Mouse (Mus musculus) frontal cortex, postnatal 25 days (tissue): ENCODE data around the gene Cysrt1.

ENCODE experiments used
- DNase-seq, 2 experiments: peaks; one replicate each; pipeline ENCODE4 v3.0.0; 2022; ENCODE audit warnings: low spot score in 2 of 2

Gene Cysrt1

DNA sequence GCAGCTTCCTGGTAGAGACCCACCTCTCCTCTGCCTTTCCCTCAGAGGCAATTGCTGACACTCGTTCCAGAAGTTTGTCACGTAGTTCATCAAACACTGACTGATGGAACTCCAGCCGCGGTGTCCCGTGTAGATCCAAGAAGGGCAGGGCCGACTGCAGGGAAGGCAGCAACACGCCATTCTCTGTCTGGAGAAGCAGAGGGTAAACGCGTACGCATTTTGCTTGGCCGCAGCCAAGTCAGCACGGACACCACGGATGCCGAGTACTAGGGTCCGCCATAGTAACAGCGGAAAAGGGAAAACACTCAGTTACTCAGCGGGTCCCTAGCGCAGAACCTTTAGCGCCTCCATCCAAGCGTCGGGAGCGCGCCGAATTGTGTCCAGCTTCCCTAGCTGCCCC lies 31.6 kb downstream of the Cysrt1 start:
- DNase-seq, result no peak

DNA sequence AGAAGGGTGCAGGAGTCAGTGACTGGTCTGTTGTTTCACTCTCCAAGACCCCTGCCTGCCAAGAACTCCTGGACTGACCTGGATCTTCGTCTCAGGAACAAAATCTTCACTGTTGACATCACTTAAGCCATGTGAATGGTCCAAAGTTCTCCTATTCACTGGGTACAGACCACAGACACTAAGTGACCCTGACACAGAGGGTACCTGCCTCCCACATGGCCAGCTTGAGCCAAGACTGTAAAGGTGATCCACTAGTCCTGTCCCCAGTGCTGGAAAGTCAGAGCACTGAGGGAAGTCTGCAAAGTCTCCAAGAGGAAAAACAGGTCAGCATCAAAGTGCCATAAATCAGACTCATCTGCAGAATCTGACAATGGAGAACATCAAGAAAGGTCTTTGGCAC lies 34.7 kb downstream of the Cysrt1 start:
- no peak for DNase-seq

DNA sequence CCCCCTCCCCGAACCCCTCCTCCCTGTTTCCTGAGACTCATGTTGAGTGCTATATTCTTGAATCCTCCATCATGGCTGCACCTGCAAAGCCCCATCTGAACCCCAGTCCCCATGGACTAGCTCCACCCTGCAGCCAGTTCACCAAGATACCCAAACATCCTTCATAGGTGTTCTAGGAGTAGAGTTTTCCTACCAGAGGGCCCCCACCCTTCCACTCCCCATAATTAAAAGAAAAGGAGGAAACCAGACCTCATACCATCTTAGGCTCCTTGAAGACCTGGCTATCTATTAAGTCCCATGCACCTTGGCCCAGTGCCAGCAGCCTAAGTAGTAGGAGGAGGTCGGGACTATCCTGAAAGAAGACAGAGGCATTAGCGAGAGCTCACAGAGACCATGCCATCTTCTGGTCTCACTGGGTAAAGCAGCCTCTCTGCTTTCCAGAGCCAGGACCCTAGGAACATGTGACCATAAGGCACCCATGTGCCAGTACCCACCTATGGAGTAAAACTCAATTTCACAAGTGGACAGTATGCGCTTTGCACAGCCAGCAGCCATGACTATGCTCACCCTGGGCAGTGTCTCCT lies 38.5 kb downstream of the Cysrt1 start:
- DNase-seq, result no peak

DNA sequence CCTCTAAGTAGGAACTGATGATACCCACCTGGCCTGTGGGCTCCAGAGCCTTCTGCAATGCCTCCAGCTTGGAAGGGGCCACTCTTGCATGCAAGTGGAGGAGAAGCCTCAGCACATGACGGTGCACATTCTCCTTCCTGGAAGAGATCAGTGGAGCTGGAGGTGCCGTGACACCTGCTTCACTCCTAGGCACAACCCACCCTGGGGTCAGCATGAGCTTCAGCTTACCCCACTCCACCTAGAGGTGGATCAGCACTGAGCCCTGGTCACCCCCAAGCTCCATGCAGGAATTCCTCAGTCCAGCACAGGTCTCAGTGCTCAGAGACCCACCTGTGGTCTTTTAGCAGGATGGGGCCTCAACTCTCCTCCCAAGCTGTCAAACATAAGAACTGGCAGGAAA lies 41.6 kb downstream of the Cysrt1 start:
- DNase-seq, result no peak

DNA sequence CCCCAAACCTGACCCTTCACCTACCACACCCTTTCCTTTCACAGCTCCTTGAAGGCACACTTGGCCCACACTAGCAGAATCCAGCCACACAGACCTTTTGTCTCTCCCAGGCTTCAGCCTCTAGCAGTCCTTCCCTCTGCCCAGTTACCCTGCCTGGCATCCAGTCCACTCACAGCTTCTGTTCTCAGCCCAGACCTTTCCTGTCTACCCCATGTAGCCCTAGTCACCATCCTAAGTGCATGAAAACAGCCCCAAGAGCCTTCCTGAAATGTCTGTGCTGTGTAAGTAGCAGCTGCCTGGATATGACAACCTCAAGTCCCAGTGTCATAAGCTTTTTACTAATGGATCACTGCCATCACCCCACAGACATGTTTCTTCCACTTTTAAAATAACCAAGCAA lies 44.3 kb downstream of the Cysrt1 start:
- no peak for DNase-seq

DNA sequence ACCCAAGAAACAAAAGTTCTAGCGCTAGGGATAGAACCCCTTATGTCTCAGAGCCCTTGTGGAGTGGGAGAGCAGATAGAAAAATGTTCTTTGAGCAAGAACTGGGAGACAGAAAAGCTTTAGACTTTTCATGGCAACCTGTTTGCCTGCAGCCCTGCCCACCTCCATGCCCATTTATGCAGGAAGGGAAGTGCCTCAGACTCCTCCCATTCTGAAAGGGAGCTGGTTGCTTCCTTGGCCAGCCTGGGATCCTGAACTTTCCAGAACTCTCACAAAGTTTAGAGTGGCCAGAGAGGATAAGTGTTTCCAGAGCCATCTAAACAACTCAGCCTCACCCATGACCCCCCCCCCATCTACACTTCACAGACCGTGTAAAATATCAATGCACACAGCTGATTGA lies 45.1 kb downstream of the Cysrt1 start:
- no peak for DNase-seq

DNA sequence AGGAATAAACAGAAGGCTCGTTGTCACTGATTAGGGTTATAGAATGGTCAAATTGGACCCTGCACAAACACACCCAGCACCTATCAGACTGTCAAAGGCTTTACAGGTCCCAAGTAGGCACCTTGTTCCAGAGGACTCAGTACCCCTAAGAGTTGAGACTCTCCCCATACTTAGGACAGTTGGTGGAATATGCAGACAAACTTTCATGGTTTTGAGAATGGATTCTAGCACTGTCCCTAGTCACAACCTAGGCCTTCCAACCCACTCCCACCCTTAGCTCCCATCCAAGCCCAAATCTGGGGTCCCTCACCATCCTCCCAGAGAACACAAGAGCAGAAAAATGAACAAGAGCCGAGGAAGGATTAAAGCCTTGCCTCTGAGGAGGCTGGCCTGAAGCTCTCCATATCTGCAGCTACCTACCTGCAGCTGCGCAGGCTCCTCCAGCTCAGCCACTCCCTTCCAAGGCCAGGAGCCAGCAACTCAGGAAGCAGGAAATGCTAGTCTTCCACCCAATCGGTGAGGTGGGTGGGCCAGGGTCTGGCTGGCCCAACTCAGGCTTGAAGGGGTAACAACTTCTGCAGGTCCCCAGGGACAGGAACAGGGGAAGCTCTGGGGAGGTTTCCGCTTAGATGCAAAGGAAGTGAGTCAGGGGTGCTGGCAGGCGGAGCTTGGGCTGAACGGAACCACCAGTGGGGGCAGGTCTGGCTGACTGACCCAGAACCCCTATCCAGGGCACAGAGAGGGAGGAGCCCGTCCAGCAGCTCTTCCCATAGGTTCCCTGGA lies 45.9 kb downstream of the Cysrt1 start, which contains the start of gene Tor4a:
Gene Tor4a, minus strand, starts transcription at position 715 of the 783 bp plus-strand sequence.
- no peak for DNase-seq

DNA sequence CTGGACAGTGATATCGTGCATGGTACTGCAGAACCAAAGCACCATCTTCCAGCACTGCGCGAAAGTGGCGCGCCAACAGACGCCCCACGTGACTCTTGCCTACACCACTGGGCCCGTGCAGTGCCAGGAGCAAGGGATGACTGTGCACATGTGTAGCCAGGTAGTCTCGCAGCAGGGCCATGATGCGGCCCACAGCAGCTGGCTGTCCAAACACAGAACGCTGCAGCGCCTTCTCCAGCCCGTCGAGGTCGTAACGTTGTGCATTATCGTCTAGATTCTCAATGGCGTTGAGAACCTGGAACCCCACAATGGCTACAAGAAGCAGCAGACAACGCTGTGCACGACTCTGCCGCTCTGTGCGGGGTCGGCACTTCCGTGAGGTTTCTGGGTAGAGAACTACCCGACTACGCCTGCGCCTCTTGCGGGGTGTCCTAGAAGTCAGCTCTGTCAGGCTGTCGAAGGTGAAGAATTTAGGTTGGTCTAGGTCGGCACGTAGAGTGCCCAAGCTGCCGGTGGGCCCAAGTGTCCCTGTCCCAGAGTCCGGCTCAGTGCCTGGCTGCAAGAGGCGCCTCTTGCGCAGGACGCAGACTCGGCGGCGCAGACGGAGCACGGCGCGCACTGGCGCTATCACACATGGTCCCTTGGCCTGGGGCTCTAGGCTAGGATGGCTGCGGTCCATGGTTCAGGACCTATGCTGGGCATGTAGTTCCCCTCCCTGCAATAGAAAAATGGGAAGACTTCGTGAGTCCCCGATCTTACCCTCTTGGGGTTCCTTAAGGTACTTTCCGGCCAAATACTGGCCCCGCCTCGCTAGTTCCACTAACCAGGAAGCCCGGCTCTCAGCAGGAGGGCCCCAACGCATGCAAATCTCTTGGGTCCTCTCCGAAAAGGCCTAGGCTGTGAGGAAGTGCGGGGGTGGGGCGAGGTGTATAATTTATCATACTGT lies 46.8 kb downstream of the Cysrt1 start:
- no peak for DNase-seq

DNA sequence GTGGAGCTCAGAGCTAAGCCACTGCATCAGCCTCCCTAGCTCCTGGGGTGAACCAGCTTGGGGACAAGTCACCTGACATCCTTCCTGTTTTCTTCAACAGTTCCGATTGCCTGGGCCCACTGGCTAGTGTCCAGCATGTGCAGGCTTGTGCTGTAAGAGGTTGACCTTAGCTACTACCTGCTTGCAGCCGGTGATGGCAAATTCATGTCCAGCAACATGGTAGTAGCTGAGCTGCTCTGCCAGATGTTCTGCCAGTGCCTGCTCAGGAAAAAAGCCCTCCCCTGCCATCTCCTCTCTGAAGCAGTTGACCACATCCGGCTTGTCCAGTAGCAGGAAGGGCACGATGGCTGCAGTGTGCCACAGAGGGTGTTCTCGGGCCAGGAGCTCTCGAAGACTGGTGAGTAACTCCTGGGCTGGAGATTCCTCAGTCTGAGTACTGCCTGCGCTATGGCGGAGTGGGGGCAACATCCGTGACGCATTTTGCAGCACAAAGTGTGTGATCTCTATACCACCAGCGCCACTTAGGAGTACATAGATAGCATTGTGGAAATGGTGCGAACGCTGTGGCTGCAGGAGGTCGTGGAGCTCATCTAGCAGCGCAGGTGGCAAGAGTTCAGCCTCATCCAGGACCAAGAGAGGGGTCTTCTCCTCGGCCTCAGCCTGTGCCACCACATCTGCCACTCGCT lies 47.6 kb downstream of the Cysrt1 start:
- no peak for DNase-seq

DNA sequence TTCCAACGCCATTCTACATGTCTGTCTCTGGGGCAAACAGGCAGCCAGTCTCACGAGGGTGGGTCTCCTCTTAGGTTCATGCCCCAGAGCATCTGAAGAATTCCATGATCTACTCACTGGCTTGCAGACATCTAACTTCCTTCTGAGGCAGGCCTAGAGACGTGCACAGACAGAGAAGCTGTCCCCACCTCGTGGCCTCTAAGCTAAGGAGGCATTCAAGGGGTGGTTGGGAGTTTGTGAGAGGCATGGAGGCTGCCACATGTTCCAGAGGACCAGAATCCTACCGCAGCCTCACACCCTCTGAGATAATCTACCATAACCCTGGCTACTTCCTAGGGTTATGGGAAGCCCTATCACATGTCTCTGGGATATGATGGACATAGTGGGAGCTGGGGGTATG lies 48.2 kb downstream of the Cysrt1 start:
- DNase-seq, result no peak

DNA sequence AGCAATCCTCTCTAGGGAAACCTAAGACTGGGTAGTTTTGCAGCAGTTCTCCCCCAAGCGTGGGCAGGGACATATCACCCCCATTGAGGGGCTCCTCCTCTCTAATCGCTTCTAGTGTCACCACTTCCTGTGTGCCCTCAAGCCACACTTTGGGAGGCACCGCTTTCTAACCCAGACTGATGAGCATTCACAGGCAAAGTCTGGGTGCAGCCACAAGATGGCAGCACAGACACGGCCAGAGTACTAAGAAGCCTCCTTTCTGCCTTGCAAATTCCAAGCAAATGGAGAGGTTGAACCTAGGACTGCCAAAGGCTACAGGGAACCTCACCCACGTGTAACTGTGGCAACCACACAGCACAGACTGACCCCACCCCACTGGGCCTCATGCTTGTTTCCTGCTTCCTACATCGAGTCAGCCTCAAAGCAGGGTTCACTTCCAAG lies 48.9 kb downstream of the Cysrt1 start:
- DNase-seq, result peak in 1 of 2 experiments; percentile 73
